Mouse (Mus musculus): ENCODE data around the gene Ice1. TPM values are rescaled to one million over a fixed set of nuclear protein-coding genes. Genes with fewer than 3 reads are reported as not detected.

Gene Ice1
- polyA plus RNA-seq, 1 experiment: 19.8 TPM

- no peak for TF ChIP-seq POLR2A (IDR thresholded peaks at IDR 0.05; ENCODE audit: borderline replicate concordance, low read depth, low read length)
- TF ChIP-seq CTCF (IDR thresholded peaks at IDR 0.05; ENCODE audit: low read depth, low read length): no peak
- peaks cover 11% of the 10 kb centered on the region for H3K4me1 ChIP-seq (ENCODE audit: control insufficient read depth, insufficient read depth, low read length)
- no peak overlapping the region for H3K4me3 ChIP-seq (ENCODE audit: insufficient read depth, low read length)
- no peak overlapping the region for H3K27ac ChIP-seq (ENCODE audit: insufficient read depth, low read depth, low read length)
These were observed 22.3 kb upstream of the Ice1 start for GRCm38 (mm10) chr13:70659715-70660114.

GRCm38 (mm10) chr13:70656741-70657140 lies 19.3 kb upstream of the Ice1 start:
- peaks cover 24% of the 10 kb centered on the region for H3K4me1 ChIP-seq (ENCODE audit: control insufficient read depth, insufficient read depth, low read length)
- H3K27ac ChIP-seq (ENCODE audit: insufficient read depth, low read depth, low read length): no peak overlapping the region
- H3K4me3 ChIP-seq (ENCODE audit: insufficient read depth, low read length): no peak overlapping the region
- TF ChIP-seq CTCF (IDR thresholded peaks at IDR 0.05; ENCODE audit: low read depth, low read length) (no peak), POLR2A (IDR thresholded peaks at IDR 0.05; ENCODE audit: borderline replicate concordance, low read depth, low read length) (no peak)

- H3K4me1 ChIP-seq (ENCODE audit: control insufficient read depth, insufficient read depth, low read length): peaks cover 24% of the 10 kb centered on the region
- TF ChIP-seq CTCF (IDR thresholded peaks at IDR 0.05; ENCODE audit: low read depth, low read length) (no peak), POLR2A (IDR thresholded peaks at IDR 0.05; ENCODE audit: borderline replicate concordance, low read depth, low read length) (no peak)
- H3K4me3 ChIP-seq (ENCODE audit: insufficient read depth, low read length): no peak overlapping the region
- no peak overlapping the region for H3K27ac ChIP-seq (ENCODE audit: insufficient read depth, low read depth, low read length)
These were observed 18.9 kb upstream of the Ice1 start for GRCm38 (mm10) chr13:70656329-70656728.

- TF ChIP-seq POLR2A (IDR thresholded peaks at IDR 0.05; ENCODE audit: borderline replicate concordance, low read depth, low read length): no peak
- Histone ChIP-seq H3K4me3 (ENCODE audit: insufficient read depth, low read length) (no peak overlapping the region), H3K4me1 (ENCODE audit: control insufficient read depth, insufficient read depth, low read length) (peaks cover 28% of the 10 kb centered on the region), H3K27ac (ENCODE audit: insufficient read depth, low read depth, low read length) (no peak overlapping the region)
These were observed 18.1 kb upstream of the Ice1 start for GRCm38 (mm10) chr13:70655570-70655969.

- no peak for TF ChIP-seq CTCF (IDR thresholded peaks at IDR 0.05; ENCODE audit: low read depth, low read length)
- no peak for TF ChIP-seq POLR2A (IDR thresholded peaks at IDR 0.05; ENCODE audit: borderline replicate concordance, low read depth, low read length)
- Histone ChIP-seq H3K4me1 (ENCODE audit: control insufficient read depth, insufficient read depth, low read length) (peaks cover 33% of the 10 kb centered on the region), H3K27ac (ENCODE audit: insufficient read depth, low read depth, low read length) (no peak overlapping the region), H3K4me3 (ENCODE audit: insufficient read depth, low read length) (no peak overlapping the region)
These were observed 16.8 kb upstream of the Ice1 start for GRCm38 (mm10) chr13:70654091-70654770.

GRCm38 (mm10) chr13:70653457-70653856 lies 16.0 kb upstream of the Ice1 start:
- Histone ChIP-seq H3K4me3 (ENCODE audit: insufficient read depth, low read length) (no peak overlapping the region), H3K27ac (ENCODE audit: insufficient read depth, low read depth, low read length) (no peak overlapping the region), H3K4me1 (ENCODE audit: control insufficient read depth, insufficient read depth, low read length) (peaks cover 33% of the 10 kb centered on the region)
- TF ChIP-seq POLR2A (IDR thresholded peaks at IDR 0.05; ENCODE audit: borderline replicate concordance, low read depth, low read length) (no peak), CTCF (IDR thresholded peaks at IDR 0.05; ENCODE audit: low read depth, low read length) (no peak)

GRCm38 (mm10) chr13:70650011-70650436 lies 12.6 kb upstream of the Ice1 start:
- Histone ChIP-seq H3K4me1 (ENCODE audit: control insufficient read depth, insufficient read depth, low read length) (peaks cover 33% of the 10 kb centered on the region), H3K4me3 (ENCODE audit: insufficient read depth, low read length) (no peak overlapping the region), H3K27ac (ENCODE audit: insufficient read depth, low read depth, low read length) (peak overlapping the region; percentile 63)
- TF ChIP-seq CTCF (IDR thresholded peaks at IDR 0.05; ENCODE audit: low read depth, low read length): no peak
- no peak for TF ChIP-seq POLR2A (IDR thresholded peaks at IDR 0.05; ENCODE audit: borderline replicate concordance, low read depth, low read length)

GRCm38 (mm10) chr13:70645968-70646505 lies 8.6 kb upstream of the Ice1 start:
- Histone ChIP-seq H3K27ac (ENCODE audit: insufficient read depth, low read depth, low read length) (no peak overlapping the region), H3K4me1 (ENCODE audit: control insufficient read depth, insufficient read depth, low read length) (peaks cover 25% of the 10 kb centered on the region), H3K4me3 (ENCODE audit: insufficient read depth, low read length) (no peak overlapping the region)
- TF ChIP-seq POLR2A (IDR thresholded peaks at IDR 0.05; ENCODE audit: borderline replicate concordance, low read depth, low read length) (no peak), CTCF (IDR thresholded peaks at IDR 0.05; ENCODE audit: low read depth, low read length) (no peak)

- TF ChIP-seq POLR2A (IDR thresholded peaks at IDR 0.05; ENCODE audit: borderline replicate concordance, low read depth, low read length) (no peak), CTCF (IDR thresholded peaks at IDR 0.05; ENCODE audit: low read depth, low read length) (no peak)
- Histone ChIP-seq H3K4me1 (ENCODE audit: control insufficient read depth, insufficient read depth, low read length) (peaks cover 11% of the 10 kb centered on the region), H3K4me3 (ENCODE audit: insufficient read depth, low read length) (no peak overlapping the region), H3K27ac (ENCODE audit: insufficient read depth, low read depth, low read length) (no peak overlapping the region)
These were observed 6.6 kb upstream of the Ice1 start for GRCm38 (mm10) chr13:70644083-70644462.

GRCm38 (mm10) chr13:70643408-70644082 lies 6.1 kb upstream of the Ice1 start:
- TF ChIP-seq CTCF (IDR thresholded peaks at IDR 0.05; ENCODE audit: low read depth, low read length) (no peak), POLR2A (IDR thresholded peaks at IDR 0.05; ENCODE audit: borderline replicate concordance, low read depth, low read length) (no peak)
- peaks cover 11% of the 10 kb centered on the region for H3K4me1 ChIP-seq (ENCODE audit: control insufficient read depth, insufficient read depth, low read length)
- H3K4me3 ChIP-seq (ENCODE audit: insufficient read depth, low read length): no peak overlapping the region
- H3K27ac ChIP-seq (ENCODE audit: insufficient read depth, low read depth, low read length): no peak overlapping the region
